Mouse (Mus musculus) testis, adult 2 months (tissue): ENCODE data around the gene Arglu1.

ENCODE experiments used
- CTCF ChIP-seq: fragments of 200-500 bp; IDR thresholded peaks from 2 replicates; pipeline ENCODE4 v1.5.1; 2012; ENCODE audit warnings: low read depth, mild to moderate bottlenecking, inconsistent platforms, low read length, moderate library complexity; ENCODE audit not compliant: control insufficient read depth, insufficient read depth, insufficient replicate concordance
- POLR2A ChIP-seq: fragments of 200-500 bp; IDR thresholded peaks from 2 replicates; pipeline ENCODE4 v1.6.1; 2012; ENCODE audit warnings: low read depth, mild to moderate bottlenecking, inconsistent platforms, low read length, moderate library complexity; ENCODE audit not compliant: control insufficient read depth

- no peak for TF ChIP-seq CTCF
- no peak for TF ChIP-seq POLR2A
Observed at GRCm38 (mm10) chr8:8678236-8678635, 12.1 kb downstream of the Arglu1 start.
